Mouse (Mus musculus) bone marrow, adult 2 months (tissue): ENCODE data around the gene Mrpl30. TPM values are rescaled to one million over a fixed set of nuclear protein-coding genes. Genes with fewer than 3 reads are reported as not detected.

Source experiments
- H3K27ac ChIP-seq: fragments of 200-500 bp; 2 replicates; pipeline ENCODE4 v1.5.1; 2012; ENCODE audit warnings: low read depth, mild to moderate bottlenecking, control low read depth, inconsistent platforms, low read length; ENCODE audit not compliant: control insufficient read depth, poor library complexity, insufficient read depth
- H3K4me1 ChIP-seq: fragments of 200-500 bp; 2 replicates; pipeline ENCODE4 v1.6.1; 2011; ENCODE audit warnings: low read length; ENCODE audit not compliant: control insufficient read depth, insufficient read depth
- H3K4me3 ChIP-seq: fragments of 200-500 bp; replicated peaks from 2 replicates; pipeline ENCODE3; 2011; ENCODE audit warnings: mild to moderate bottlenecking, low read depth, low read length, control low read depth; ENCODE audit not compliant: control insufficient read depth
- CTCF ChIP-seq: fragments of 200-500 bp; IDR thresholded peaks from 2 replicates; pipeline ENCODE4 v1.5.1; 2011; ENCODE audit warnings: low read length, control low read depth; ENCODE audit not compliant: control insufficient read depth, insufficient read depth
- POLR2A ChIP-seq: fragments of 200-500 bp; IDR thresholded peaks from 2 replicates; pipeline ENCODE4 v1.6.1; 2011; ENCODE audit warnings: low read depth, mild to moderate bottlenecking, control low read depth, low read length, borderline replicate concordance; ENCODE audit not compliant: control insufficient read depth
- WGBS: fragments of 180-500 bp; shearing (Covaris S2); methylation state at CpG from one replicate; pipeline ENCODE4 v1.1.7; 2018; 5-methylcytosine and 5-hydroxymethylcytosine counted together
- polyA plus RNA-seq: library from polyadenylated mRNA; stranded (reverse); fragments of >200 nt; gene quantifications from 2 replicates; pipeline ENCODE4 v1.2.4, GENCODE M21; 2011; ENCODE audit warnings: low replicate concordance; ENCODE audit not compliant: missing spikeins, insufficient read depth, insufficient read length

The Mrpl30 gene
- polyA plus RNA-seq, 1 experiment = 94.1 TPM

DNA sequence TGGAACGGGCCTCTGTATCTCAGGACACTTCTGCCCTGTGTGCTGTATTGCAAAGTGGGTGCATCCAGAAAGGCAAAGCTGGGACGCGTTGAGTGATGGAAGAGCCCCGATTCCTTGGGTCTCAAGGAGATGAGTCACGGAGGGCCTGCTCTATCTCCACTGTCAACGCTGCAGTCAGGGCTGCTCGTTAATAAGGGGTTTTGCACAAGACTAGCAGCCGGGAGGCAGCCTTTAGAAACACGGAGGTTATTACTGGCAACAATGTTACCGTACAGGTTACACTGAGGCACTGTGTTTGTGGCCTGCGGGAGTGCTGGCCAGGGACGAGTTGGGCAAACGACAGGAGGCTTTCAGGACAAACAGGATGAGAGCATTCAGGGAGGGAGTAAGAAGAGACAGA lies 27.4 kb downstream of the Mrpl30 start:
- Histone ChIP-seq H3K4me1 (no peaks in the 10 kb centered on the region), H3K27ac (no peak overlapping the region), H3K4me3 (no peak overlapping the region)
- 75% methylated on average over 13 of the region's 13 CpGs for WGBS
- TF ChIP-seq CTCF = no peak

DNA sequence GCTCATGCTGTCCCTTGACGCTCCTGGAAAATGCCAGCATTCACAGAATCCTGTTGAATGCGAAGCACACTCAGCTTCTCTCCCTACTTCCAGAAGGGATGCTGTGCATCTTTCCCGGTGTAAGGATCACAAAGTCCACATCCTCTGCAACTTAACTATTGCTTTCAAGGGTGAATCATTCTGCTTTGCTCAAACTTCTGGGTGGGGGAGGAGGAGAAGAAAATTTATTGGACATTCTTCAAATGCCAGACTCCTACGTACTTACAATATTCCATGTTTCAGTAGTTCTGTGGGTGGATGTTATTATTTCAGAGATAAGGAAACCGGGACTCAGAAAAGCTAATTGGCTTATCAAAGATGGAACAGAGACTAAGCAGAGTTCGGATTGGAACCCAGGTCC lies 27.8 kb downstream of the Mrpl30 start:
- TF ChIP-seq POLR2A = no peak
- no peak for TF ChIP-seq CTCF
- H3K27ac ChIP-seq = no peak overlapping the region
- H3K4me3 ChIP-seq = no peak overlapping the region
- 72% methylated on average over 6 of the region's 6 CpGs for WGBS
- H3K4me1 ChIP-seq = no peaks in the 10 kb centered on the region

DNA sequence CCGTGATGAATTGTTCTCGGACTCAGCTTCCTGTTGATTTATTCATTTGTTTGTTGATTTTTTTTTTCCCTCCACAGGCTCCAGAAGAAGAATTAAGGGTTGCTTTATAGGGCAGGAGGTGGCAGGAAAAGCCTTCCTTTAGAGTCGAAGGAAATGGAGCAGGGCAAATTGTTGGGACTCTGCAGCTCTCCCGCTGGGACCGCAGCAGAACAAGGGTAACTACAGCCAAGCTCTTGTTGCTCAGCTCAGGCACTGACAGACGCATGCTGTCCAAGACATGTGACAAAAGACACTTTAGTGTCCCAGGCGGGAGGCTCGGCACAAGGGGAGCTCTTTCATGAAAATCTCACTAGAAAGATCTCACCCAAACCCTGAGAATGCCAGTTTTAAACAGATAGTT lies 32.3 kb downstream of the Mrpl30 start:
- Histone ChIP-seq H3K4me1 (no peaks in the 10 kb centered on the region), H3K4me3 (no peak overlapping the region), H3K27ac (no peak overlapping the region)
- WGBS = 57% methylated on average over 8 of the region's 8 CpGs
- TF ChIP-seq POLR2A = no peak
- no peak for TF ChIP-seq CTCF

GRCm38 (mm10) chr1:37925971-37926370 lies 35.7 kb downstream of the Mrpl30 start:
- no peak overlapping the region for H3K27ac ChIP-seq
- TF ChIP-seq POLR2A (no peak), CTCF (no peak)
- WGBS = 68% methylated on average over 8 of the region's 8 CpGs
- H3K4me3 ChIP-seq = no peak overlapping the region
- no peaks in the 10 kb centered on the region for H3K4me1 ChIP-seq

- no peaks in the 10 kb centered on the region for H3K4me1 ChIP-seq
- TF ChIP-seq POLR2A (no peak), CTCF (no peak)
- WGBS = 10% methylated on average over 3 of the region's 3 CpGs
- no peak overlapping the region for H3K27ac ChIP-seq
- H3K4me3 ChIP-seq = no peak overlapping the region
Measured at GRCm38 (mm10) chr1:37931806-37932205, 41.5 kb downstream of the Mrpl30 start.

Other genes with a start within 250 kb of the Mrpl30 start
- not detected in 2 replicates for gene 2010300C02Rik, start 170.4 kb upstream of the Mrpl30 start, polyA plus RNA-seq
- 0.95 and 3.6 TPM in 2 replicates for gene Tsga10, start 24.0 kb upstream of the Mrpl30 start, polyA plus RNA-seq
- gene Lipt1, start 18.7 kb upstream of the Mrpl30 start, polyA plus RNA-seq = 4.0 TPM in 1 of 2 replicates, not detected in the other
- 14.1 and 15.3 TPM in 2 replicates for gene Mitd1, start 66 bp upstream of the Mrpl30 start, polyA plus RNA-seq
- gene Lyg2, start 26.0 kb downstream of the Mrpl30 start, polyA plus RNA-seq = not detected in 2 replicates
- gene Lyg1, start 67.3 kb downstream of the Mrpl30 start, polyA plus RNA-seq = not detected in 2 replicates
- gene Txndc9, start 107.4 kb downstream of the Mrpl30 start, polyA plus RNA-seq = 31.7 and 38.5 TPM in 2 replicates
- 22.8 and 26.8 TPM in 2 replicates for gene Eif5b, start 107.5 kb downstream of the Mrpl30 start, polyA plus RNA-seq
- gene Rev1, start 239.3 kb downstream of the Mrpl30 start, polyA plus RNA-seq = 13.8 and 20.1 TPM in 2 replicates